Mouse (Mus musculus): ENCODE measurements around the gene Mier2.

GRCm38 (mm10) chr10:79533126-79533911 is 21.7 kb downstream of the Mier2 start, which contains the start of gene Plpp2:
- TF ChIP-seq POLR2A (IDR thresholded peaks at IDR 0.05; ENCODE audit: borderline replicate concordance, control insufficient read depth, low read depth, low read length) (0 out of 2 replicates have a peak, but pooled peaks have one; percentile 25), CTCF (IDR thresholded peaks at IDR 0.05; ENCODE audit: control insufficient read depth, insufficient read depth, low read length) (peak; percentile 51)
